Mouse (Mus musculus) 3134 (cell line): ENCODE results near the gene Htr1a.

Experiments used
- DNase-seq: peaks from one replicate; pipeline ENCODE4 v3.0.0-alpha.2; 2011; ENCODE audit warnings: low spot score; ENCODE audit not compliant: insufficient read length; ENCODE audit errors: extremely low read depth

Htr1a gene

GRCm38 (mm10) chr13:105443339-105443738 lies at the start of gene Htr1a:
TSS of gene Htr1a (plus strand) at chr13:105443639.
- no peak for DNase-seq

GRCm38 (mm10) chr13:105411535-105412326 lies 31.7 kb upstream of the Htr1a start:
- DNase-seq = no peak

GRCm38 (mm10) chr13:105412327-105412722 lies 31.1 kb upstream of the Htr1a start:
- DNase-seq = no peak

DNA sequence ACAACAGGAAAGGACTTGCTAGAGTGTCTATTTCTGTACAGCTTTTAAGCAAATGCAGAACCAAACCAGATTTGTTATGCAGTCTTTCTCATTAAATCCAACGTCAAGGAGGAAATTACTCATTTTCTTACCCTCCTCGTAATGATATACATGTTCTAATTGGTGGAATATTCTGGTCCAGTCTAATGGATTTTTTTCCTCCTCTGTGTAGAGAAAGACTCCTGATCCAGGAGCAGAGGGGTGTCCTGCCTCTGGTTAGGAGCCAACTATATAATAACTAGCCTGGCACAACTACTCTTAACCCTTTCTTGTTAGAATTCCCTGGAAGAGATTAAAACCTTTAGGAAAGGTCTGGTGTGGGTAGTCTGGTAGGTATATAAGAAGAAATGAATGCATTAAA lies 10.3 kb upstream of the Htr1a start:
- DNase-seq = no peak

DNA sequence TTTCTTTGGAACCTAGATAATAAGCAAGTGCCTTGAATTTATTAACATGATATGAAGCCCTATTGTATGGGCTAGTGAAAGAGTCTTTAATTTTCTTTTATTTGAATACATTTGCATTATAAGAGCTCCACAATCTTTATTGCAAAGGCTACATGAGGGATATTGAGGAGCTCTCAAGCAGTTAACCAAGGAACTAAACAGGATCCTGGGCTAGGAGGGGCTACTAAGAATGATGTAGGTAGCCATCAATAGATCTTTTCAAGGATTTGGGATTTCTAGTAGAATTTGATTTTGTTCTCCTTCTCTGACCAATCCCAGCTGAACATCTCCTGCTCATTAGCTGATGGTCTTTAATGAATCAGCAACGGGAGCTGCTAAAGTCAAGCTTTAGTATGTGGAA lies 9.8 kb upstream of the Htr1a start:
- no peak for DNase-seq

- no peak for DNase-seq
Measured at GRCm38 (mm10) chr13:105442576-105442975, 863 bp upstream of the Htr1a start.

DNA sequence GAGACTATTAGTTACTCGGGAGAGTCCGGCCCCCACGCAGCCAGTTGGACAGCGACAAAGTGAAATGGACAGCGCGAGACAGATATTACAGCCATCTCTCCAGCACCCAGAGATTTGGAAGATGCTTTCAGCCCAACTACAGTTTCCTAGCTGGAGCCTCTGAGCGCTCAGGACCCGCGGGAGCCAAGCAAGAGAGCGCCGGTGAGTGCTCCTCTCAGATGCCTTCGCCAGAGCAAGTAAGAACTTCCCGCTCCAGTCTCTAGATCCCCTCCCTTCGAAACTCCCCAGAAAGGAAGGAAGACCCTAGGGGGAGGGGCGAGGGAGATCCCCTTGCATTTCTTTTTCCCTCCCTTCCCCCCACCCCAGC lies 415 bp downstream of the Htr1a start:
- DNase-seq = no peak

- no peak for DNase-seq
Measured at GRCm38 (mm10) chr13:105444238-105444894, 927 bp downstream of the Htr1a start.

GRCm38 (mm10) chr13:105444895-105445281 lies 1.4 kb downstream of the Htr1a start:
- no peak for DNase-seq

DNA sequence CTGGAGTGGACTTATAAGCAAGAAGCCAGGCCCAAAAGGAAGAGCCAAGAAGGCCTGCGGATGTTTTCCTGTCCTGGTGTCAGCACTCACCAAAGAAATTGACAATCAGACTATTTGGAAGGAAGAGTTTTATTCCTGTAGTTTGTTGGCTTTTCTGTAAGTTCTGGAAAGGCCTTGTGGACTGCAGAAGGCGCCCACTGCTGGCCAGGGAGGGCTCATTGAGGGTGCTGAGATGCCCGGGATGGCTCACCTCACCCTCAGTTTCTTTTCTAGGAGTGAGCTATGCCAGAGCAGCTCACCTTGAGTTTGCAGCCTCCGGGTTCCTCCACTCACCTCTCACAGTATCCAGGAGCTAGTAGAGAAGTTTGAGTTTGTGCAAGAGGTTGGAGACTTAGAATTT lies 2.8 kb downstream of the Htr1a start:
- no peak for DNase-seq

DNA sequence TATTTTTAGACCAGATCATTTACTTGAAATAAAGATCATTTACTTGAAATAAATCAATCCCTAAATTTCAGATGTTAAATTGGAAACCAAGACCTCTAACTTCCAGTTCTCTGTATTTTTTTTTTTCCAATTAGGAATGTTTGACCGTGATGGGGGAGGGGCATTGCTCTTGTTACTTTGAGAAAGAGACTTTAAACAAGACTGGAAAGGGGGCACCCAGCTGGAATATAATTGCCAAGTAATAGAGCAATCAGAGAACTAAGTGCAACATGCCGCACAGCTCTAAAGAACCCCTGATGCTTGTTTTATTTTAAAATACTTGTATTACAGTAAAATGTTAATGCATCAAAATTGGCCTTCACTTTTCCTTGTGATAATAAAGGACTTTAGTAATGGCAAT lies 4.3 kb downstream of the Htr1a start:
- no peak for DNase-seq

GRCm38 (mm10) chr13:105451536-105451935 lies 8.1 kb downstream of the Htr1a start:
- no peak for DNase-seq
